In the genomic region with DNA sequence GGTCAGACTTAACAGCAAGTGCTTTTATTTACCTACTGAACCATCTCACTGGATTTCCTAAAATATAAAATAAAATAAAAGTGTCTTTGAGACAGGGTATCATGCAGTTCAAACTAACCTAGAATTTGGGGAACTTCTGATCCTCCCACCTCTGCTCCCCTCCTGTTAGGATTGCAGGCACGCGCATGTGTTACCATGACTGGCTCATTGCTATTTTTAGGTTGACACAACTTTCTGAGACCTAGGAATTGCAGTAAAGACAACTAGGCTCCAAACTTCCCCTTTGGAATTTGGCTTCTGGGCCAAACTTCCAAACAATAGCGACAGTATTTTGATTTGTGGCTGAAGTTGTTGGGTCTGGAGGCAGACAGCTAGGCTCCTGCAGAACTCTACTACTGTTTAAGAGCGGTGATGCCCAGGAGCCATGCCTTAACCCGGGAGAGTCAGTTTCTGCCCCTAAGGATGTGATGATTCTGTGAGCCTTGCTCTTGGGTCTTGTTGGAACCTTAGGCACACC, we compare ENCODE assay signal across 8 mouse cellular contexts. TPM values are rescaled to one million over a fixed set of nuclear protein-coding genes. Genes with fewer than 3 reads are reported as not detected.
DNase-seq lines count a peak whose midpoint lies in the region; ATAC-seq and TF ChIP-seq lines count a peak whose summit lies in the region.

No protein-coding gene starts in this region.

- ATAC-seq in forebrain, embryonic 14.5 days: no peak
- no peak for ATAC-seq in liver, embryonic 12.5 days

- DNase-seq in gastrocnemius, adult 2 months: no peak
- no peak for DNase-seq in gastrocnemius, postnatal 25 days
- no peak for DNase-seq in forebrain, embryonic 14.5 days (ENCODE audit: low spot score)
- no peak for DNase-seq in right cerebral cortex, postnatal 25 days
- no peak for DNase-seq in spleen, postnatal 36 days (ENCODE audit: low spot score in 2 of 2)
- no peak for DNase-seq in testis, postnatal 10 days (ENCODE audit: low spot score)

- peak overlapping the region; percentile 95 for H3K9ac ChIP-seq in forebrain, embryonic 14.5 days (ENCODE audit: low read length)
- H3K9ac ChIP-seq in liver, embryonic 12.5 days: peak overlapping the region; percentile 88

- 32% methylated on average over 5 of the region's 5 CpGs for WGBS in forebrain, embryonic 14.5 days
- 22% methylated on average over 5 of the region's 5 CpGs for WGBS in liver, embryonic 12.5 days (ENCODE audit: insufficient replicate concordance)

- H3K4me2 ChIP-seq in forebrain, embryonic 14.5 days (ENCODE audit: low read length): peak overlapping the region; percentile 72
- H3K4me2 ChIP-seq in liver, embryonic 12.5 days: peak overlapping the region; percentile 98

- peaks cover 39% of the 10 kb centered on the region for H3K4me1 ChIP-seq in forebrain, embryonic 14.5 days (ENCODE audit: control insufficient read depth, insufficient read depth, low read length)
- H3K4me1 ChIP-seq in liver, embryonic 12.5 days: peaks cover 55% of the 10 kb centered on the region

- peak overlapping the region; percentile 98 for H3K27ac ChIP-seq in gastrocnemius, adult 2 months
- peak overlapping the region; percentile 82; the same call in 1 of the 2 replicates for H3K27ac ChIP-seq in forebrain, embryonic 14.5 days (ENCODE audit: low read depth, low read length)
- peak overlapping the region; percentile 74 for H3K27ac ChIP-seq in liver, embryonic 12.5 days

- intact Hi-C loops in gastrocnemius, adult 2 months (cut with DNase I): loop anchor here (5.0 kb wide), 1 partner anchor 38 kb away; no protein-coding TSS in a partner anchor

- H3K79me3 ChIP-seq in C2C12 (ENCODE audit: low read depth): peaks cover 7% of the 10 kb centered on the region

- peaks cover 35% of the 10 kb centered on the region for H3K79me2 ChIP-seq in C2C12 (ENCODE audit: control insufficient read depth, insufficient read depth)

- no peaks in the 10 kb centered on the region for H3K36me3 ChIP-seq in C2C12 (ENCODE audit: control insufficient read depth, insufficient read depth)
- no peaks in the 10 kb centered on the region for H3K36me3 ChIP-seq in forebrain, embryonic 14.5 days (ENCODE audit: control insufficient read depth, insufficient read depth, low read length)
- H3K36me3 ChIP-seq in liver, embryonic 12.5 days: no peaks in the 10 kb centered on the region

- H3K9me3 ChIP-seq in forebrain, embryonic 14.5 days (replicated peaks; ENCODE audit: control insufficient read depth, low read length): no peaks in the 10 kb centered on the region
- H3K9me3 ChIP-seq in liver, embryonic 12.5 days (replicated peaks): no peaks in the 10 kb centered on the region

- no peaks in the 10 kb centered on the region for H3K27me3 ChIP-seq in C2C12 (ENCODE audit: control insufficient read depth, insufficient read depth, insufficient read length)
- no peaks in the 10 kb centered on the region for H3K27me3 ChIP-seq in forebrain, embryonic 14.5 days (replicated peaks; ENCODE audit: control insufficient read depth, insufficient read depth, low read length)
- H3K27me3 ChIP-seq in liver, embryonic 12.5 days (replicated peaks): no peaks in the 10 kb centered on the region

- TF ChIP-seq CTCF in gastrocnemius, adult 2 months (IDR thresholded peaks at IDR 0.05): no peak
- TF ChIP-seq CTCF in C2C12 (IDR thresholded peaks at IDR 0.05; ENCODE audit: control insufficient read depth, insufficient read depth, insufficient read length): no peak

- H3ac ChIP-seq in C2C12 (ENCODE audit: control insufficient read depth, insufficient read length, low read depth): peak overlapping the region; percentile 3

- H3K4me3 ChIP-seq in gastrocnemius, adult 2 months: peak overlapping the region; percentile 74
- H3K4me3 ChIP-seq in C2C12 (ENCODE audit: insufficient read depth, poor library complexity, severe bottlenecking): no peak overlapping the region
- H3K4me3 ChIP-seq in forebrain, embryonic 14.5 days (ENCODE audit: low read depth, low read length): peak overlapping the region; percentile 95
- peak overlapping the region; percentile 77 for H3K4me3 ChIP-seq in liver, embryonic 12.5 days

TF ChIP-seq in C2C12, 6 proteins besides CTCF, POLR2A, EP300 and RAD21:
- TF ChIP-seq CEBPB (IDR thresholded peaks at IDR 0.05; ENCODE audit: low read depth): no peak
- TF ChIP-seq MYOD1 (IDR thresholded peaks at IDR 0.05; ENCODE audit: control insufficient read depth, insufficient read length, low read depth): no peak
- no peak for TF ChIP-seq USF1 (IDR thresholded peaks at IDR 0.05; ENCODE audit: low read depth)
- TF ChIP-seq MAX (IDR thresholded peaks at IDR 0.05): no peak
- TF ChIP-seq MYOG (IDR thresholded peaks at IDR 0.05; ENCODE audit: control insufficient read depth, extremely low read depth, insufficient read length): no peak
- TF ChIP-seq FOSL1 (IDR thresholded peaks at IDR 0.05; ENCODE audit: insufficient read depth, low read length, poor library complexity, severe bottlenecking): no peak

RNA-seq across cellular contexts. Expression of gene Mlxip, which starts 0.8 kb away (rescaled TPM):
- total RNA-seq in gastrocnemius, adult 2 months (2021): 10 to 100 TPM; 55.7 to 66.0 TPM
- total RNA-seq in gastrocnemius, postnatal 25 days (2021): 10 to 100 TPM; 54.5 TPM
- polyA plus RNA-seq in C2C12 (2012; fragmentation: generic; extraction: Trizol): 4.0 TPM
- 11.5 and 15.2 TPM in 2 replicates for polyA plus RNA-seq in forebrain, embryonic 14.5 days (2014; fragmentation: Nextera tagmentation; extraction: Ambion mirVana)
- 6.7 and 7.0 TPM in 2 replicates for polyA plus RNA-seq in liver, embryonic 12.5 days (2016; fragmentation: Nextera tagmentation; extraction: Ambion mirVana)

RNA-seq across cellular contexts. Expression of gene Bcl7a, which starts 50.2 kb away (rescaled TPM):
- total RNA-seq in gastrocnemius, adult 2 months (2021): 10 to 100 TPM in 1 of 2 experiments, 1 to 10 TPM in 1; 4.9 to 10.7 TPM
- 1 to 10 TPM; 8.4 to 8.6 TPM for total RNA-seq in gastrocnemius, postnatal 25 days (2021)
- polyA plus RNA-seq in C2C12 (2012; fragmentation: generic; extraction: Trizol): 5.6 TPM
- polyA plus RNA-seq in forebrain, embryonic 14.5 days (2014; fragmentation: Nextera tagmentation; extraction: Ambion mirVana): 71.6 and 78.2 TPM in 2 replicates
- polyA plus RNA-seq in liver, embryonic 12.5 days (2016; fragmentation: Nextera tagmentation; extraction: Ambion mirVana): 11.7 and 12.7 TPM in 2 replicates
